Mouse (Mus musculus) Muller cell, postnatal 12 days (primary cell): ENCODE results near the gene Cd69.
A peak's percentile ranks its signal among the peaks of the same experiment; 100 is the strongest.

Experiments
- DNase-seq: peaks from one replicate; pipeline ENCODE4 v3.0.0-alpha.2; 2015; ENCODE audit errors: inconsistent ontology term

The Cd69 gene

GRCm38 (mm10) chr6:129225078-129225477 lies 50.2 kb downstream of the Cd69 start:
- no peak for DNase-seq

GRCm38 (mm10) chr6:129224090-129224489 lies 51.1 kb downstream of the Cd69 start:
- no peak for DNase-seq

- no peak for DNase-seq
These were observed 51.6 kb downstream of the Cd69 start for GRCm38 (mm10) chr6:129223611-129224010.

- DNase-seq = peak; percentile 82
These were observed 52.9 kb downstream of the Cd69 start for GRCm38 (mm10) chr6:129222188-129222800.

GRCm38 (mm10) chr6:129221053-129221452 lies 54.2 kb downstream of the Cd69 start:
- DNase-seq = no peak

- no peak for DNase-seq
These were observed 55.2 kb downstream of the Cd69 start for GRCm38 (mm10) chr6:129219897-129220517.

GRCm38 (mm10) chr6:129218191-129218696 lies 57.0 kb downstream of the Cd69 start:
- no peak for DNase-seq
